Mouse (Mus musculus): ENCODE measurements around the gene Bcas3. TPM values are rescaled to one million over a fixed set of nuclear protein-coding genes. Genes with fewer than 3 reads are reported as not detected.
A peak's percentile ranks its signal among the peaks of the same experiment; 100 is the strongest.

Gene Bcas3
- total RNA-seq, 2 experiments from 2014 or later, result 32.2 to 38.4 TPM

DNA sequence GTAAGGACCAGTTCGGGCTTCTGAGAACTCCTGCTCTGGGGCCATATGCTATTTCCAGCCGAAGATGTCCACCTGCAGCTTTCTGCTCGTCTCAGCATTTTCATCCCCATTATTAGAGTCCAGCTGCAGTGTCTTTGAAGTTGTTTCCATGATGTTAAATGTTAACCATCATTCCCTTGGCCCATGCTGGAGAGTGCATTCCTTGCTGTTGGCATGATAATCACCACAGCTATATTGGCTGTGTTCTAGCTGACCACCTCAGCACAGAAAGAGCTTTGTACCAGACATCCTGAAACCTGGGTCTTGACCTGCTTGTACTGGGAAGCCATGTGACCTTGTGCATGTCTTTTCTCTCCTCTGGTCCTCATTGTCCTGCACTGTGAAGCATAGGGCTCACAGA, 410.7 kb downstream of the Bcas3 start:
- intact Hi-C loops (cut with DNase I), result no loop called here
- DNase-seq, result no peak

DNA sequence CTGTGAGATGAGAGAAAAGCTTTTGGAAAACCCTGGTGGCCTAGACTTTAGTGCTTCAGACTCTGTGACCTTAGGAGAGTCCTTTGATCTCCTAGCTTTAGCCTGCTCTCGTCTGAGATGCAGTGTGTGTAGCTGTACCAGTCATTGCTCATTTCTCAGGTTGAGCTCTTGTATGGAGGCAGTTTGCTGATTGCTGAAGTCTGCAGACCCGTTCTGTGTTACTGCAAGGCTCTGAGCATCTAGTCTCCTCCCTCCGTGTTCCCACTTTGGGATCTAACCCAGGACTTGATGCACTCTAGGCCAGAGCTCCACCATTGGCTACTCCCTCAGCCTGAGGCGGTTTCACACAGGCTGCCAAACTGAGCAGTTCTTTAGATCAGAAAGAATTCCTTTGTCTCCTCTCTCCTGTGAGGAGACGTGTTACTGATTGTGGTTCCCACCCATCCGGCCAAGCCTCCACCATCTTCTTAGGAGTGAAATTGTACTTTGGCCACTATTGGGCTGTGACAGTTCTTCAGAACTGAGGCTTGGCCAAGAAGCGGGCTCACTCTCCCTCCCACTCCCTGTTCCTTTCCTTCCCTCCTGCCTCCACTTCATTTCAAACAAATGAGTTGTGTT, 413.2 kb downstream of the Bcas3 start:
- peak in 1 of 2 experiments; percentile 20 for DNase-seq
- intact Hi-C loops (cut with DNase I), result no loop called here

DNA sequence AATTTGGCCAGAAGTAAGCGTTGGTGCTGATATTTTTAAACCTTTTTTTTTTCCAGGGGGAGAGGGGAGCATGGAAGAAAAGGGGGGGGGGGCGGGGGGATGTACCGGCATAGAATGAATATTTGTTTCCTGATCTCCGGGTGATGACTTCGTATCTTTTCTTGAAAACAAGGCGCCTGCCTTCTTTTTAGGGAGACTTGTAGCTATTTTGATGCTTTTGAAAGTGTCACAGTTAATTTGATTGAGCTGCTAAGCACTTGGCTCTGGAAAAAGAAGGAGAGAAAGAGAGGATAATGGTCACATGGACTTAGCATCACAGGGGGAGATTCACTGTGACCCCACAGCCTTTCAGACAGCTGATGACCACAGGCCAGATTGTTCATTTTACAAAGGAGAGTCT, 413.8 kb downstream of the Bcas3 start:
- intact Hi-C loops (cut with DNase I), result no loop called here

DNA sequence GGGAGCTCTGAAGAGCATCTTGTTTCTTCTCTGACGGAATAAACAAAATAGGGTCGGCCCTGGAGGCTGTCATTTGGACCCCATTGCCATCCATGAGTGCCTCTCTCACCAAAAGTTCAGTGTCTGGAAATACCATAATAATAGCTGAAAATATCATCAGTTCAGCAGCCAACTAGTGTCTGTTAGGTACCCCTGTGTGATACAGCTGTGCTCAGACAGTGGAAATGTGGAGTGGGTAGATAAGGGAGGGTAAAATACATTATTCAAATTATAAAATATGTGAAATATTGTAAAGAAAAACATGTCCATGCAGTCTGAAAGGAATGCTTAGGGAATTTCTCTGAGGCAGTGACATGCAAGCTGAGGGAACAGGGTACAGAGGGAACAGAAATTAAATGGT, 416.8 kb downstream of the Bcas3 start:
- intact Hi-C loops (cut with DNase I), result no loop called here
- DNase-seq, result no peak

More for the DNA sequence above, 413.8 kb downstream of the Bcas3 start:
- DNase-seq, result no peak

DNA sequence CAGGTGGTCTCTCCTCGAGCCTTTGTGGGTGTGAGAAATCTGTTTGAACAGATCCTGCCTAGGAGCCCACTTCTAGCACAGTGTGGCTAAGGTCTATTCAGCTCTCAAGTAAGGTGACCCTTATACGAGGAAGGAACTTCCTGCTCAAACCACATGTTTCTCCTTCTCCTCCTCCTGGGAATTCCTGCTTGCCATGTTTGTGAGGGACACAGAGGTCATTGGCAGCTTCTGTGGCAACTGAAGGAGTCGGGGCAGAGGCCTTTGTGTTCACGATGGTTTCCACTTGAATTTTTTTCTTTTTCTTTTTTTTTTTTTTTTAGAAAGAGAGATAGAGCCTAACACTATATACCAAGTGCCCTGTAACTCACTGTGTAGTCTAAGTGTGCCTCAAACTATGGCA, 420.4 kb downstream of the Bcas3 start:
- DNase-seq, result no peak
- intact Hi-C loops (cut with DNase I), result no loop called here

DNA sequence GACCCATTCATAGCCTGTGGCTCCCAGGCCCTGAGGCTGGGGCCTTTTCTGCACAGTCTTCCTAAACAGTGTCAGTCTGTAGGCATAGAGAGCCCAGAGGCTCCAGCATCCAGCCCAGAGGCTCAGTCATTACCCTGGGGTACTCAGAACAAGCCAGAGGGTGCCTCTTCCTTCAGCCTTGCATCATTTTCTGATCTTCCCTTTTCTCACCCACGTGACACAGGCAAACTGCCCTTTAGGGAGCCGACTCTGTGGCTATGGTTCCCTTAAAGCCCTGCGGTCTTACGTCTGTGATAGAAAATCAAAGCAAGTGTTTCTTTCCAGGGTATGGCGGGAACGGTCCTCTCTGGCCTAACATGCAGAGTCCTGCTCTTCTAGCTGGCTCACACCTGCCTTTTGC, 421.7 kb downstream of the Bcas3 start:
- intact Hi-C loops (cut with DNase I), result no loop called here
- DNase-seq, result no peak

DNA sequence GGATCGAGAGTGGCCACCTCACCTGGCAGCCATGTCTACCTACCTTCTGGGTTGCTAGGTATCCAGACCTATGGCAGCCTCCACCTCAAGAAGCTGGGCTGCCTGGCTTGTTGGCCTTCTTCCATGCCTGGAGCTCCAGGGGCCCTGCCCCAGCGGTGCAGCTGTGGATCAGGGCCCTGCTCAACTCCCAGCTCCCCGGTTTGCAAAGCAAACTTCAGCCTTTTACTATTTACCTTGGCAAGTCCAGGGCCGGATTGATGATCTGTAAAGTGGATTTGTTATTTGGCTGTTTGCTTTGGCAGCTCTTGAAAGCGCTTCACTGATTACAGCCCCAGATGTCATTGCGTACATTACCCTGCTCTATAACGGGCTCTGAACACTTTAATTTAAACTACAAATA, 422.5 kb downstream of the Bcas3 start:
- no peak for DNase-seq
- intact Hi-C loops (cut with DNase I), result no loop called here

DNA sequence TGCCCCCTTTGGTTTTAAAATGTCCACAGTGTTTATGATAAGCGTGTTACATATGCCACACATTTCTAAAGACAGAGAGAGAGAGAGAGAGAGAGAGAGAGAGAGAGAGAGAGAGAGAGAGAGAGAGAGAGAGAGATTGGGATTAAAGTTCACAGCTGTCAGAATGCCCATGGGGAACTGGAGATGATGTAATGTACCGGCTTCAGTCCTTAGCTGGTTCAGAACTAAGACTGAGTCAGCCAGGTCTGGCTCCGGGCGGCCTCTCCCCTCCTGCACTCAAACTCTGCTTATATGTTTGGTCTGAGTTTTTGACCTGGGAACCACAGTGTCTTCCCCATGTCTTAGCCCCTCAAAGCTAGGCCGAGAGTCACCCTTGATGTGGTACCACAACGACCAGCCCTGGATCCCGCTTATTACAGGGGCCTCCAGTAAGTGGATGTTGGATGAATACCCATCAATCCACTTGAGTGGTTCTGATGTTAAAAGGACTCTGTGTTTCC, 423.9 kb downstream of the Bcas3 start:
- intact Hi-C loops (cut with DNase I), result no loop called here
- peak in 1 of 2 experiments; percentile 9 for DNase-seq

DNA sequence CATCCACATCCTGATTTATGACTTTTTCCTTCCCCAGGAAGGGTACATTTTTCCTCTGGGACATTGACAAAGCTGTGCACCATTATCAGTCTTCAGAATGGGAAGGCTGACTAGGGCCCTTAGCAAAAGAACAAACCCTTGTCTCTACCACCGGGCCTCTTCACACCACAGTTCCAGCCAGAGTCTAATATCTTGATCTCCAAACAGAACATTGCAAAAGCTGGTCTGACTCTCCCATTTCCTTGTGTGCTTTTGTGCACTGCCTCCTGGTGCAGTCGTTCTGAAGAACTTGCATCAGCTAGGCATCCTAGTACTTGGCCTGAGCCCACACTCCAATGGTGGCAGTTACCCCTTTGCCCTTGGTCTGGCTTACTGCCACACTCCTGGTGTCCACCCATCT, 425.0 kb downstream of the Bcas3 start:
- DNase-seq, result no peak
- intact Hi-C loops (cut with DNase I), result no loop called here

DNA sequence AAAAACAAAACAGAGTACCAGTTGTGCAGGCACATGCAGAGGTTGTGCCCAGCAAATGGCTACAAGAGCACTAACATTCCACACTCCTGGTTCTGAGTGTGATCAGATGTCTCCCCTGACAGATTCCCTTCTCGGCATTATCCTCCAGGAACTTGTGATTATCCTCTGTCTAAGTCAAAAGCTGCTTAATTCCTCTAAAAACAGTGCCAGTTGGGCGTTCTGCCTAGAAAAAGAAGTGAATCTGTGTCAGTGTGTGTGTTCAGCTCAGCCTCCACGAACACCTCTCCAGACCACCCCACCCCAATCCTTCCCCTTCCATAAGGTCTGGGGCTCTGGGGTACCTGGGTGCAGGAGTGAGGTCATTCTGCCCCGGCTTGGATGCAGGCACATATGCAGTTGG, 427.3 kb downstream of the Bcas3 start:
- intact Hi-C loops (cut with DNase I), result no loop called here
- DNase-seq, result no peak

DNA sequence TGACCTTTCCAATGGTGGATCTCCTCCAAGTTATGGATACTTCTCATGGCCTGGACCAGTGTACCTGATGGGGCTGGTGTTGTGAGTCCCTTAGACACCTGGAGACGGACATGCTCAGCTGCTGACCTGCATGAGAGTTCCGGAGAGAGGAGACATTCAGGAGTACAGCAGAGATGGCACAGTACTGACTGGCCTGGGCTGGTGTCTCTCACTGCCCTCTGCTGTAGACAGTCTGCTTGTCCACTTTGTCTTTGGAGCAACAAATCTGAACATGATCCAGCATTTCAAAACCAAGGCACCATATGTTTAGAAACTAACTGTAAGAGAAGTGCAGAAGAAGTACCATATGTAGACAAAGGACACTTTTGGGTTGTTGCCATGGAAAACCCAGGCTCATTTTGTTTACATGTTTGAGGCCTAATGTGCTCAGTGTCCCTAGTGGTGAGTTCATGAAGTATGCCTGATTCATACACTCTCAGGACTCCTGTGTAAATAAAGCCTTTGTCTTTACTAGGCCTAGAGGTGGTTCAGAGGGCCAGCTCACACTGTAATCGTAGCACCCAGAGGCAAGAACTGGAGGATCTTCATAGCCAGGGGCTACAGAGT, 433.2 kb downstream of the Bcas3 start:
- no peak for DNase-seq
- intact Hi-C loops (cut with DNase I), result no loop called here

DNA sequence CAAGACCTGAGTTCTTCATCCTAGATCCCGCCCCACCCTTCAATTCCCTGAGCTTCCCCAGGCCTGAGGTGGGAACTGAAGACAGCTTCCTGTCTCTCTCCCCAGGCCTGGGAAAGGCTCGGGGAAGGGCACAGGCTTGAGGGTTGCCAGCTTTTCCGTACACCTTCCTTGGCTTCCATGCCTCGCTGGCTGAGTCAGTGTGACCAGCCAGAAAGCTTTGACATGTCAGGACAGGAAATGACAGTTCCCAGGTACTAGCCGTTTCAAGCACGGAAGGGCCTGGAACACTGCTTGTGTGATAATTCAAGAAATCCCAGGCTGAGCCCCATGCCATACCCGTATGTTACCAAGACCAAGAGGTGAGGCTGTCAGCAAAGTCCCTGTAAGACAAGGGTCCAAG, 436.8 kb downstream of the Bcas3 start:
- intact Hi-C loops (cut with DNase I), result no loop called here
- no peak for DNase-seq

DNA sequence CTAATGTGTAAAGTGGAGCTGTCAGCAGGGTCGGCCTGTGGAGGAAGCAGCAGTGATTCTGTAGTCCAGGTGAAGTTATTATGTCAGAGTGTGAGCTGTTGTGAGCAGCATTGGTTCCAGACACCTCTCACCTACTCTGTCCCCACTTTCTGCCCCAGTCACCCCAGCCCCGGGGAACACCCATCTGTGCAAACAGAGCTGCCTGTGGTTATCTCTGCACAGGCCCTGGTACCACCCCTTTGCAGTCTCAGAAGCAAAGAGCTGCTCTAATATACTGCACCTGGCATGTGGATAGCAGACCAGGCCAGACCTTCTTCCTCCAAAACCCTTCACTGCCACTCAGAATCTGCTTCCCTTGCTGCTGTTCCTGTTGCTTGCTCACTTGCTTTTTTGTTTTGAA, 437.3 kb downstream of the Bcas3 start:
- DNase-seq, result no peak
- intact Hi-C loops (cut with DNase I), result no loop called here

DNA sequence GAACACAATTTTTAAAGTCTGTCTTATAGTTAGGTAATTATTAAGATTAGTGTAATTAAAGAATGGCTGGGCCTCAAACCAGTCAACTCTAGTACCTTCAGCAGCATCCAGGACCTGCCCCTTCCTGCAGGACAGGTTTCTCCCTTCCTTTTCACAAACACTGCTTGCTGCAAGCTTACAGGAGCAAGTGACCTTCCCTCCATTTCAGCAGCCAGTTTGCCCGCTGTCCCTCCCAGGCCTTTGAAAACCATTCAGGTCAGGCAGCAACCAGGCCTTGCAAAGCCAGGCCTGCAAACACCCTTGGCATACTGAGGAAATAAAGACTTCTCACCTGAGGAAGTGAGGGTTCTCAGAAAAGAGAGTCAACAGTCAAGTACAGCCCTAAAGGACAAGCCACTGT, 438.2 kb downstream of the Bcas3 start:
- no peak for DNase-seq
- intact Hi-C loops (cut with DNase I), result no loop called here

DNA sequence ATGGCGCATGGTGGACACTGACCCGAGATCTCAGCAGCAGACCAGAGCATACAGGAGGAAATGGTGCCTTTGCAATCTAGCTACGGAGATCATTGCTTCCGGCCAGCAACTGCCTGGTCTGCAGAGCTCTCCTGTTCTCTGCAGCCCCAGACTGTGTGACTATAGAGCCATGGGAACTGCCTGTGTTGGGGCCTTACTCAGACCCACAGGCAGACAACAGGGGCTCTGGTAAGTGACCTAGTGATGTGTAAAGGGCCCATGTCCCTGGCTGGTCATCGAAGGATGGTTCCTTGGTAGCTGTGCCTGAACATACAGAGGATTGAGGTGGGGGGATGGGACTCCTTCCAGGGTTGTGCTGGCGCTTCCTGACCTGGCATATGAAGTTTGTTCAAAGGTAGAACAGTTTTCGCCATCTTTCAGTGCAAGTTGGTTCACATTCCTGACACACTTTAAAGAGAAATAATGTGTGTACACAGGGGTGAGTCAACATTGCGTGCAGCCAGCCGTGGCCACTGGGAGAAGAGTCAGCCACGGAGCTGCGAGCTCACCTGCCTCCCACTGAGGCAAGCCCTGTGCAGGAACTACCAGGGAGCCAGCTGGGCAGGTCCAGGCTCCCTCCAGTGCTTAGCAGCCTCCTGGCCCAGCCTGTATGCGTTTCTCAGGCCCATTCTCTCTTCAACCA, 439.7 kb downstream of the Bcas3 start:
- intact Hi-C loops (cut with DNase I), result no loop called here
- DNase-seq, result no peak

DNA sequence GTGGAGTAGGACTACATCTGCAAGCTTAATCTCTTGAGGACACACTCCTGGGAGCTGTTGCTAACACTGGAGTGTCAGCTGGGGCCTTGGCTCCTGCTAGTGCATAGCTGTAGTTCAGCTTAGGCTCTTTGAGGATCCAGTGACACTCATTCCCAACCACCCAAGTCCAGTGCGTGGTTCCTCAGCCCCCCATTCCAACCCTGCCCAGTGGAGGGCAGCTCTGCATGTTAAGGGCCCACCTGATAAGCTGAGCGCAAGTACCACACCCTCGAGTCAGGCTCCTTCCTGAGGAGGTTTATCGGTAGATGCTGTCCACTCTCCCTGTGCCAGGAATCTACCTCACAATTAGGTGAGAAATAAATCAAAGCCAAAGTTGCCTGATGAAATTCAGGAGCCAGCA, 446.5 kb downstream of the Bcas3 start:
- intact Hi-C loops (cut with DNase I), result no loop called here
- DNase-seq, result no peak

DNA sequence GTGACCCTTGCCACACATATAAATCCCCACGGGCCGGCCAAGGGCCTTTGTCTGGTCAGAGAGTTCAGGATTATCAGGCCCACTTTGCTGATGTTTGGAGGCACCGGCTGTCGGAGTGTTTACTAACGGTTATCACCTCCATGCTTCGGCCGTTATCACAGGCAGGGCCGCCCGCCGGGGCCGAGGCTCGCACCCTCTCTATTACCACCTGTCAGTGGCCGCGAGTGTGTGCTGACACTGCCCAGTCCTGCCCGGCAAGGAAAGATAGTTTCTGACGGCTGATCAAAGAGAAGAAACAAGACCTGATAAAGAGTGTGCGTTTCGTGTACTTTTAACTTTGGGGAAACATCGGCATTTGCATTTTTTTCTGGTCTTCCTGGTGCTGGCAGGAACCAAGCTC, 446.9 kb downstream of the Bcas3 start:
- intact Hi-C loops (cut with DNase I), result no loop called here
- no peak for DNase-seq

DNA sequence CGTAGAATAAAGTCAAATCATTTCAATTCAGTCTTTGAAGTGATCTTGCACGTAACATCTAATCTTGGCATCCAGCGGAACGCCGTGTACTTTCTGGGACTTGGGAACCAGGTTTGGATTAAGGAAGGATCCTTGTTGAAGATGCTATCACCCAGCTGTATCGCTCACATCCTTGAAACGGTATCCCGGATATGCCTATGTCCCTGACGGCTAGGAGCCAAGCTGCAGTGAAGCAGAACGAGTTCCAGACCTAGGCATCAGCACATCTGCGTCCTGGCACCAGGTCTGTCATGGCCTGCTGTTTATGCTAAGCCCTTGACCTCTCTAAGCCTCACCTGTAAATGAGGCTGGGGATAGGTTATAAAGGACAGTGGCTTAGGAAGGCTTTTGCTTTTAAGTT, 447.4 kb downstream of the Bcas3 start:
- intact Hi-C loops (cut with DNase I), result no loop called here
- no peak for DNase-seq

DNA sequence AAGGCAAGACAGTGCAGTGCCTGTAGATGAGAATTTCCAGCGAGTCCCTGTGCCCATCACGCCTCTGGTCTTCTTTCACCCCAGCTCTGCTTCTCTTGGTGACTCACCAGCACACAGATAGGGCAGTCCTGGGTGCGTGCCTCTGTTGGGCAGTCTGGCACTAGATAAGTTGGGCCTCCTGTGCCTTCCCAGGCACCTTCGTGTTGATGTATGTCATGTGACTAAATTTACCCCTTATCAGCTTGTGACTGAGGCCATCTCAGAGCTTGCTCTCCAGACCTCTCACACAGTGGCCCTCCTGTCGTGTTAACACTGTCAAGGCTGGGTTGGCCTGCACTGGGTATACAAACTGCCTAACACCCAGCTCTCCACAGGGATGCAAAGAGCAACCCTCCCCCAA, 451.1 kb downstream of the Bcas3 start:
- no peak for DNase-seq
- intact Hi-C loops (cut with DNase I), result no loop called here

DNA sequence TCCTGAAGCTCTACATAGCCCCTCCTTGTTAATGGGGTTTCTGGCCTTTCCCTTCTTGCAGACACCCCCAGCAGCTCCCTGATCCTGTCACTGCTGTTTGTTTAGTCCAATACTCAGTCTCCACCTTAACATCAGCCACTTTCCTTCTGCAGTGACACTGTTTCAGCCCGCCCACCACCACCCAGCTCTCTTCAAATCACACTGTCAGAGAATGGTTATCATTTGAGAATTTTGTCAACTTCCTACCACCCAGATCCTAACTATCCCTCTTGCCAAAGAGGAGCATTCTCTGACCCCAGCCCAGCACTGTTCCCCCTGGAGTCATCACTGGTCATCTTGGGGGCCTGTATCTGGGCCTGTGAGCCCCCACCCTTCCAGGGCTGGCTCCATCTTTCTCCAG, 452.8 kb downstream of the Bcas3 start:
- DNase-seq, result no peak
- intact Hi-C loops (cut with DNase I), result no loop called here

DNA sequence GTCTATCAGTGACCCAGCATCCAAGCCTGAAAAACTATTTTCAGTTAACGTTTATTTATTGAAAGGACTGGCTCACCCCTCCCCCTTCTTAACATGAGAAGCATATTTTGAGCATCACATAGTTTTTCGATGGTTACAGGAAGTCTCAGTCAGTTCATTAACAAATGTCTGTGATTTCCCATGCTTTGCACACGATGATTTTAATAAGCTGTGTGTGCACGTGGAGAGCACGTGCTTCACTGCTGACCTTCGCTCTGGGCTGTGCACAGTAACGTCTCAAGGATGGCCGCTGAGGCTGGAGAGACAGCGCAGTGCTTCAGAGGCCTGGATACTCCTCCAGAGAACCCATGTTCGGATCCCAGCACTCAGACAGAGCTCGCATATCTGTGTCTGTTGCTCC, 454.4 kb downstream of the Bcas3 start:
- intact Hi-C loops (cut with DNase I), result no loop called here
- no peak for DNase-seq

DNA sequence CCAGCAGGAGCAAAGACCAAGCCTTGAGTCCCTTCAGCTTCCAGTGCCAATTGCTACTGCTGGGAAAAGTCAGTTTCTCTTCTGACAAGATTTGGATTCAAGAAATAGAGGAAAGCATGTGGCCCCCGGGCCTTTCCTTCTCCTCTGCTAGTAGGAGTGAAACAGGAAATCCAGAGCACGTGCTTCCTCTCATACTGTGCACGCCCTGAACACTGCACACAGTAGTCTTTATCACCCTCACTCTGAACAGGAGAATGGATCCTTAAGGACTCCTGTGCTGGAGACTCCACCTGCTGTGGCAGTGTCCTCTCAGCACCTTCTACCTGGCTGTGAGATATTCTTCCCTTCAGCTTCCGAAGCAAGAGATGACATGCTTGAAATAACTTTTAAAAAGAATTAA, 458.3 kb downstream of the Bcas3 start:
- DNase-seq, result no peak
- intact Hi-C loops (cut with DNase I), result no loop called here

All from gastrocnemius, postnatal 36 days (tissue).